Mouse (Mus musculus) midbrain, embryonic 16.5 days (tissue): ENCODE data around the gene Sema5b. TPM values are rescaled to one million over a fixed set of nuclear protein-coding genes. Genes with fewer than 3 reads are reported as not detected.
"Not testable (repeated sequence)": the region's sequence is repeated elsewhere in the genome, so short reads cannot be mapped to it uniquely, and the experiment has no call there.

ENCODE experiments used
- ATAC-seq: fragments of 200-750 bp; cut with Nextera tagmentation; 2 replicates; pipeline ENCODE4 v1.8.0; 2017; ENCODE audit warnings: moderate TSS enrichment
- H3K27ac ChIP-seq: fragments of 300-500 bp; sonication (generic); 2 replicates; pipeline ENCODE4 v1.5.1; 2014; ENCODE audit warnings: mild to moderate bottlenecking, low read length, mixed read lengths
- H3K27me3 ChIP-seq: fragments of 300-500 bp; sonication (generic); 2 replicates; pipeline ENCODE4 v1.6.1; 2014; ENCODE audit warnings: low read depth, low read length, mixed read lengths; ENCODE audit not compliant: control insufficient read depth, insufficient read depth
- H3K36me3 ChIP-seq: fragments of 300-500 bp; sonication (generic); 2 replicates; pipeline ENCODE4 v1.6.1; 2014; ENCODE audit warnings: mild to moderate bottlenecking, low read length, moderate library complexity, mixed read lengths; ENCODE audit not compliant: control insufficient read depth, insufficient read depth
- H3K4me1 ChIP-seq: fragments of 300-500 bp; sonication (generic); 2 replicates; pipeline ENCODE4 v1.6.1; 2014; ENCODE audit warnings: mild to moderate bottlenecking, low read length, mixed read lengths; ENCODE audit not compliant: control insufficient read depth, insufficient read depth
- H3K4me2 ChIP-seq: fragments of 300-500 bp; sonication (generic); 2 replicates; pipeline ENCODE4 v1.6.1; 2014; ENCODE audit warnings: mild to moderate bottlenecking, low read length, mixed read lengths
- H3K4me3 ChIP-seq: fragments of 300-500 bp; sonication (generic); 2 replicates; pipeline ENCODE4 v1.5.1; 2014; ENCODE audit warnings: low read depth, mild to moderate bottlenecking, low read length, moderate library complexity, mixed read lengths
- H3K9ac ChIP-seq: fragments of 300-500 bp; sonication (generic); 2 replicates; pipeline ENCODE4 v1.6.1; 2014; ENCODE audit warnings: low read depth, low read length, mixed read lengths
- H3K9me3 ChIP-seq: fragments of 300-500 bp; sonication (generic); replicated peaks from 2 replicates; pipeline ENCODE4 v1.6.1; 2014; ENCODE audit warnings: mild to moderate bottlenecking, low read length, mixed read lengths; ENCODE audit not compliant: control insufficient read depth, poor library complexity, severe bottlenecking
- WGBS: fragments of 180-500 bp; shearing (Covaris S2); extraction: QIAGEN DNeasy Blood & Tissue Kit; methylation state at CpG from one replicate; pipeline ENCODE4 v1.1.7; 2014; 5-methylcytosine and 5-hydroxymethylcytosine counted together
- polyA plus RNA-seq: library from polyadenylated mRNA; unstranded; fragments of >200 nt; fragmentation: Nextera tagmentation; extraction: Ambion mirVana; gene quantifications from 2 replicates; pipeline ENCODE4 v1.2.1, GENCODE M21; 2015

The Sema5b gene
- polyA plus RNA-seq, 1 experiment from 2014 or later: 17.5 TPM

DNA sequence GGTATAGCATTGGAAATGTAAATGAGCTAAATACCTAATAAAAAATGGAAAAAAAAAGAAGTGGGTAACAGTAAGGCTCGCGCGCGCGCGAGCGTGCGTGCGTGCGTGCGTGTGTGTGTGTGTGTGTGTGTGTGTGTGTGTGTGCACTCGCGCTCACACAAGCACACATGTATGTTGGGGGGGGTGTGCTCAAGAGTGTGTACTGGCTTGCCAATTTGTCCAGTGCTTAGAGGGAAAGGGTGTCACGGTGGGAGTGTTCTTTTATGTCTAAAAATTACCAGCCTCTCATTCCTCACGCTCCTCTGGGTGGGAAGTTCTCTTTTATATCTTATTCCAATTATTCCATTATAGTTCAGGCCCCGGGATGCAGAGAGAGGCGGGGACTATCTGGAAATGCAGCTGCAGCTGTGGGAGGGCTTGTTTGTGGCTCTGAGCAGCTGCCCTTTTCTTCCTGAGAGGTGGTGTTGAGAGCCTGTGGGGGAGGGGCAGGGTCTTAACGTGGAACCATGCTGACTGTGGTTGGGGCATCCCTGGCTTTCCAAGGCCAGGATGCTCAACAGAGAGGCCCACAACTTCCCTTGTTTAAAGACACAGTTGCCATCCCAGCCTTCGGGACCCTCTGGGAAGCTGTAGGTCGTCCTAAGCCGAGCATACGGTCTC lies 23.4 kb downstream of the Sema5b start:
- Histone ChIP-seq H3K4me2 (peak overlapping the region; percentile 27; the same call in 1 of the 2 replicates), H3K4me3 (no peak overlapping the region), H3K9me3 (no peaks in the 10 kb centered on the region), H3K36me3 (no peaks in the 10 kb centered on the region), H3K27me3 (no peaks in the 10 kb centered on the region), H3K9ac (no peak overlapping the region), H3K4me1 (peaks cover 13% of the 10 kb centered on the region), H3K27ac (peak overlapping the region; percentile 24; the same call in 1 of the 2 replicates)
- WGBS: 39% methylated on average over 22 of the region's 22 CpGs
- ATAC-seq: 0 out of 2 replicates have a peak, but pooled peaks have one; percentile 15

DNA sequence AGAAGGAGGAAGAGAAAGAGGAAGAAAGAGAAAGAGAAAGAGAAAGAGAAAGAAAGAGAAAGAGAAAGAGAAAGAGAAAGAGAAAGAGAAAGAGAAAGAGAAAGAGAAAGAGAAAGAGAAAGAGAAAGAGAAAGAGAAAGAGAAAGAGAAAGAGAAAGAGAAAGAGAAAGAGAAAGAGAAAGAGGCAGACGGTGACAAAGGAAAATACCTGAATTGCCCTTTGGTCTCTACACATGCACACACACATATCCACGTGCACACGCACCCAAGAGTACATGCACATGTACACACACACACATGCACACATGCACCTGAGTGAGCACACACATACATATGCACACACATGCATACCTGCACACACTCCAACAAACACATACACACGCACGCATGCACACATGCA lies 24.7 kb downstream of the Sema5b start:
- H3K4me3 ChIP-seq, H3K9me3 ChIP-seq, H3K27ac ChIP-seq, H3K4me2 ChIP-seq, H3K9ac ChIP-seq, H3K36me3 ChIP-seq, H3K27me3 ChIP-seq, ATAC-seq: not testable (repeated sequence)
- H3K4me1 ChIP-seq: peaks cover 20% of the 10 kb centered on the region
- 95% methylated on average over 5 of the region's 5 CpGs for WGBS

GRCm38 (mm10) chr16:35568225-35568880 lies 27.4 kb downstream of the Sema5b start:
- H3K27me3 ChIP-seq: no peaks in the 10 kb centered on the region
- no peak overlapping the region for H3K9ac ChIP-seq
- H3K36me3 ChIP-seq: no peaks in the 10 kb centered on the region
- WGBS: 51% methylated on average over 15 of the region's 15 CpGs
- no peak overlapping the region for H3K4me3 ChIP-seq
- H3K27ac ChIP-seq: no peak overlapping the region
- H3K4me2 ChIP-seq: no peak overlapping the region
- H3K4me1 ChIP-seq: peaks cover 20% of the 10 kb centered on the region
- no peak for ATAC-seq
- no peaks in the 10 kb centered on the region for H3K9me3 ChIP-seq

DNA sequence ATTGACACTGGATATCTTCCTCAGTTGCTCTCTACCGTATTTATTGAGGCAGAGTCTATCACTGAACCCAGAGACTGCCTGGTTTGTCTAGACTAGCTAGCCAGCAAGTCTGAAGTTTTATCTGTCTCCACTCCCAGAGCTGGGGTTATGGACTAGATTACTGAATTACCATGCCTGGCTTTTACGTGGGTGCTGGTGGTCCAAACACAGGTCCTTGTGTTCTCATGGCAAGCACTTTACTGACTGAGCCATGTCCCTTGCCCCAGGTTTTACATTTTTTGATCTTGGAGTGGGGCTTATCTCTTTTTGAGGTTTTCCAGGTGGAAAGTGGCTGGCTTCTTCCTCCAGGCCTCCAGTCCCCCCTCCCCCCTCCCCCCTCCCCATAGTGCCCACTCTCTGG lies 28.4 kb downstream of the Sema5b start:
- H3K9ac ChIP-seq: no peak overlapping the region
- 50% methylated on average over 2 of the region's 2 CpGs for WGBS

DNA sequence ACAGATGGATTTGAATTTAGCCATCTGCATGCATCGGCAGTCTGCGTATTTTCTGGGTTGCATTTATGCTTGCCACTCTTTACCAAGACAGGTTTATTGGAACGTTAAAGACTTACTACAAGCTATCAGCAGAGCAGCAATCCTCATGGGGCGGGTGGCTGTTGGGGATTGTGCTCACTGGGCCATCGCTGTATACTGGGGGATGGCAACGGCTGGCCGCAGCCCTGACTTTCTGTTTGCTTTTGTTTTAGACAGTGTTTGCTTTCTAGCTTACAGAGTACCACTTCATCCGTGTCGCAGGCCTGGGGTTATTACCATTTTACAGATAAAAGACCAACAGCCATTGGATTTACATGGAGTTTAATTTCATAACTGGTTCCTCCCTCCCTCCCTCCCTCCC lies 28.8 kb downstream of the Sema5b start:
- Histone ChIP-seq H3K27me3 (no peaks in the 10 kb centered on the region), H3K4me1 (peaks cover 14% of the 10 kb centered on the region), H3K36me3 (no peaks in the 10 kb centered on the region), H3K4me3 (no peak overlapping the region), H3K9me3 (no peaks in the 10 kb centered on the region), H3K9ac (no peak overlapping the region), H3K27ac (no peak overlapping the region), H3K4me2 (no peak overlapping the region)
- ATAC-seq: no peak
- 23% methylated on average over 9 of the region's 9 CpGs for WGBS

More for the DNA sequence above, 28.4 kb downstream of the Sema5b start:
- no peaks in the 10 kb centered on the region for H3K27me3 ChIP-seq
- H3K4me1 ChIP-seq: peaks cover 18% of the 10 kb centered on the region
- no peak overlapping the region for H3K27ac ChIP-seq
- H3K36me3 ChIP-seq: no peaks in the 10 kb centered on the region
- H3K9me3 ChIP-seq: no peaks in the 10 kb centered on the region
- no peak for ATAC-seq
- no peak overlapping the region for H3K4me2 ChIP-seq
- no peak overlapping the region for H3K4me3 ChIP-seq

DNA sequence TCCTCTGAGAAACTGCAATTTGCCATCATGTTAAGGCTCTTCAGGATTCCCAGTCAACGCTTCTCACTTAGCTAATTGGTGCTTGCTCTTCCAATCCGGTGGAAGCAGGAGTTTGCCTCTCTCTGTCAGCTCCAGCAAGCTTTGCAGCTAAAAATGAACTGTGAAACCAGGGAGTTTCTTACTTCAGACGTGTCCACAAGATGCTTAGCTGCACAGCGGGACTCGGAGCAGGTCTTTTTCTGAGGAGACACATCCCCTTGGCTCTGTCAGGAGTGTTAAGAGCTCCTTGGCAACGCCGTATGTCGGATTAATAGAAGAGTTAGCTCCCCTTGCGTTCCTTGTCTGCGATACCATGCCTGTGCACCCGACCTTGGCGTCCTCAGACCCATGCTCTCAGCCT lies 29.7 kb downstream of the Sema5b start:
- Histone ChIP-seq H3K4me1 (peaks cover 11% of the 10 kb centered on the region), H3K9ac (no peak overlapping the region), H3K9me3 (no peaks in the 10 kb centered on the region), H3K27ac (no peak overlapping the region), H3K4me3 (no peak overlapping the region), H3K27me3 (no peaks in the 10 kb centered on the region), H3K4me2 (peak overlapping the region; percentile 27), H3K36me3 (no peaks in the 10 kb centered on the region)
- no peak for ATAC-seq
- whole genome bisulfite sequencing: 21% methylated on average over 12 of the region's 12 CpGs

- Histone ChIP-seq H3K27me3 (no peaks in the 10 kb centered on the region), H3K4me2 (no peak overlapping the region), H3K27ac (no peak overlapping the region), H3K4me3 (no peak overlapping the region), H3K9me3 (no peaks in the 10 kb centered on the region), H3K9ac (no peak overlapping the region), H3K4me1 (peaks cover 11% of the 10 kb centered on the region), H3K36me3 (no peaks in the 10 kb centered on the region)
- WGBS: 99% methylated on average over 3 of the region's 3 CpGs
- no peak for ATAC-seq
Measured at GRCm38 (mm10) chr16:35573586-35573985, 32.6 kb downstream of the Sema5b start.

DNA sequence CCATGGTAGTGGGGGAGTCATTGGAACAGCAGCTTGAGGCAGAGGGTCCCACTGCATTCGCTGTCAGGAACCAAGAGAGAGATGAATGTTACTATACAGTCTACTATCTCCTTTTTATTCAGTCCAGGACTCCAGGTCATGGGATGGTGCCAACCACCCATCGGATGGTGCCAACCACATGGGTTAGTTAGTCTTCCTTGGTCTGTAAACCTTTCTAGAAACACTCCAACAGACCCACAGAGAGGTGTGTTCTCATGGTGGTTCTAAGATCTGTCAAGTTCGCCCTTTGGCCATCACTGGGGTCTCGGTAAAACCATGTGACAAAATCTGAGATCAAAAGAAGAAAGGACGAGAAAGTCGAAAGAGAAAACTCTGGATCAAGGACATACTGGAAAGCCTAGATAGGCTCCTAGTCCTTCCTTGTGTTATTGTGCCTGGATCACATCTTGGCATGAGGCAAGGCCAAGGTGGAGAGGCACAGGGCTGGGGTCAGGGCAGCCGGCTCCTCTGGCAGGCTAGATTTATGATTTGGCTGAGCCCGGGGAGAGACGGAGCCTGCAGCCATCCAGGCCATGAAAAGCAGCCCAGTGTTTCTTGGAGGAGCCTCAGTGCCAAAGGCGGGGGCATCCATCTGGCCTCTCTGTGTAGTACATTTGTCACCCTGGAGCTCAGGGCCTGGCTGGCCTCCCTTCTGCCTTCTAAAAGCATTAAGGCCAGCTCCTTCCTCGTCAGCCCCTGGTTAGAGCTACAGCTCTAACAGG lies 36.4 kb downstream of the Sema5b start:
- Histone ChIP-seq H3K4me3 (no peak overlapping the region), H3K4me2 (no peak overlapping the region), H3K36me3 (no peaks in the 10 kb centered on the region), H3K9ac (no peak overlapping the region), H3K9me3 (no peaks in the 10 kb centered on the region), H3K4me1 (peaks cover 11% of the 10 kb centered on the region), H3K27me3 (no peaks in the 10 kb centered on the region), H3K27ac (no peak overlapping the region)
- ATAC-seq: no peak
- WGBS: 91% methylated on average over 11 of the region's 11 CpGs

DNA sequence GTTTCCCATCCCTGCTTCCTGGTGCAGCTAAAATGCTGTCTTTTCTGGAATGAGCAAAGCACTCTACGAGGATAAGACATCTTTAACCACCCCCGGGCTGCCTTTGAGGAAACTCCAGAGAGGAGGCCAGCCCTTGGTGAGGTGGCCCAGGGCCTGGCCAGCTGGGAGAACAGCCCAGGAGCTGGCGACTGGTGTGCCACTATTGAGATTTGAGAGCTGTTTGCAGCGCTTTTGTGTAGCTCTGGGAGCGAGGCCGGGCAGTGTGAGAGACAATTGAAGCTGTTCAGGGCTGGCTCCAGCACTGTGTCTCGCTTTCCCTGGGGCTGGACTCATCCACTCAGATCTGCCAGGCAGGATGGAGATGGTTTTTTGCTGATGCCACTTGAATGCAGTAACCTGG lies 40.4 kb downstream of the Sema5b start:
- no peaks in the 10 kb centered on the region for H3K36me3 ChIP-seq
- peak overlapping the region; percentile 75 for H3K27ac ChIP-seq
- H3K9me3 ChIP-seq: no peaks in the 10 kb centered on the region
- no peak overlapping the region for H3K4me3 ChIP-seq
- peaks cover 22% of the 10 kb centered on the region for H3K4me1 ChIP-seq
- no peak overlapping the region for H3K4me2 ChIP-seq
- ATAC-seq: peak; percentile 62
- H3K27me3 ChIP-seq: no peaks in the 10 kb centered on the region
- peak overlapping the region; percentile 47; the same call in 1 of the 2 replicates for H3K9ac ChIP-seq
- 8% methylated on average over 7 of the region's 7 CpGs for WGBS
